Mouse (Mus musculus) thymus, postnatal 25 days (tissue): ENCODE data around the gene Trim65.

Experiments used
- DNase-seq: peaks from one replicate; pipeline ENCODE4 v3.0.0; 2022

Trim65 gene

GRCm38 (mm10) chr11:116130488-116131205, at the start of gene Trim65:
Trim65 (minus strand) TSS chr11:116131128.
- DNase-seq: peak; percentile 89

- no peak for DNase-seq
Measured at GRCm38 (mm10) chr11:116178411-116179121, 47.6 kb upstream of the Trim65 start.

GRCm38 (mm10) chr11:116176010-116176409, 45.1 kb upstream of the Trim65 start:
- DNase-seq: no peak

GRCm38 (mm10) chr11:116174775-116175448, 44.0 kb upstream of the Trim65 start:
- DNase-seq: no peak

- no peak for DNase-seq
Measured at GRCm38 (mm10) chr11:116171959-116172358, 41.0 kb upstream of the Trim65 start.

- no peak for DNase-seq
Measured at GRCm38 (mm10) chr11:116170003-116170800, 39.3 kb upstream of the Trim65 start.

GRCm38 (mm10) chr11:116169214-116169613, 38.3 kb upstream of the Trim65 start:
- no peak for DNase-seq

GRCm38 (mm10) chr11:116167884-116168439, 37.0 kb upstream of the Trim65 start, which contains the start of gene Fbf1:
Fbf1 (minus strand) TSS chr11:116168166.
- peak; percentile 90 for DNase-seq

- no peak for DNase-seq
Measured at GRCm38 (mm10) chr11:116167232-116167631, 36.3 kb upstream of the Trim65 start.

- DNase-seq: no peak
Measured at GRCm38 (mm10) chr11:116163002-116163401, 32.1 kb upstream of the Trim65 start.

- DNase-seq: peak; percentile 8
Measured at GRCm38 (mm10) chr11:116162146-116162545, 31.2 kb upstream of the Trim65 start.

GRCm38 (mm10) chr11:116161312-116161711, 30.4 kb upstream of the Trim65 start:
- DNase-seq: no peak

GRCm38 (mm10) chr11:116150960-116151359, 20.0 kb upstream of the Trim65 start:
- DNase-seq: no peak

- DNase-seq: no peak
Measured at GRCm38 (mm10) chr11:116149341-116149740, 18.4 kb upstream of the Trim65 start.

- DNase-seq: no peak
Measured at GRCm38 (mm10) chr11:116148761-116149221, 17.9 kb upstream of the Trim65 start.

GRCm38 (mm10) chr11:116146294-116146985, 15.5 kb upstream of the Trim65 start:
- DNase-seq: no peak

- DNase-seq: no peak
Measured at GRCm38 (mm10) chr11:116145481-116146293, 14.8 kb upstream of the Trim65 start.

GRCm38 (mm10) chr11:116143468-116143867, 12.5 kb upstream of the Trim65 start:
- no peak for DNase-seq

- no peak for DNase-seq
Measured at GRCm38 (mm10) chr11:116142211-116142991, 11.5 kb upstream of the Trim65 start.
